Mouse (Mus musculus) hindbrain, embryonic 11.5 days (tissue): Measurements from ENCODE around the gene Vgll4. TPM values are rescaled to one million over a fixed set of nuclear protein-coding genes. Genes with fewer than 3 reads are reported as not detected.

Experiments
- ATAC-seq: fragments of 200-750 bp; cut with Nextera tagmentation; 2 replicates; pipeline ENCODE4 v1.8.0; 2017; ENCODE audit warnings: mild to moderate bottlenecking, moderate TSS enrichment, moderate library complexity; ENCODE audit not compliant: low FRiP score
- DNase-seq: peaks from one replicate; pipeline ENCODE4 v3.0.0-alpha.2; 2015; ENCODE audit warnings: low spot score
- H3K27ac ChIP-seq: fragments of 300-500 bp; sonication (generic); 2 replicates; pipeline ENCODE4 v1.5.1; 2014; ENCODE audit warnings: mild to moderate bottlenecking, low read depth, low read length
- H3K27me3 ChIP-seq: fragments of 300-500 bp; sonication (generic); 2 replicates; pipeline ENCODE4 v1.6.1; 2014; ENCODE audit warnings: mild to moderate bottlenecking, low read length, moderate library complexity, mixed read lengths; ENCODE audit not compliant: control insufficient read depth, insufficient read depth
- H3K36me3 ChIP-seq: fragments of 300-500 bp; sonication (generic); 2 replicates; pipeline ENCODE4 v1.6.1; 2014; ENCODE audit warnings: mild to moderate bottlenecking, low read length, moderate library complexity, mixed read lengths; ENCODE audit not compliant: control insufficient read depth, insufficient read depth
- H3K4me1 ChIP-seq: fragments of 300-500 bp; sonication (generic); replicated peaks from 2 replicates; pipeline ENCODE4 v1.6.1; 2014; ENCODE audit warnings: low read length, mixed read lengths; ENCODE audit not compliant: control insufficient read depth, insufficient read depth
- H3K4me2 ChIP-seq: fragments of 300-500 bp; sonication (generic); replicated peaks from 2 replicates; pipeline ENCODE4 v1.6.1; 2014; ENCODE audit warnings: mild to moderate bottlenecking, low read depth, low read length
- H3K4me3 ChIP-seq: fragments of 300-500 bp; sonication (generic); 2 replicates; pipeline ENCODE4 v1.5.1; 2014; ENCODE audit warnings: low read depth, low read length
- H3K9ac ChIP-seq: fragments of 300-500 bp; sonication (generic); 2 replicates; pipeline ENCODE4 v1.6.1; 2014; ENCODE audit warnings: low read depth, low read length
- H3K9me3 ChIP-seq: fragments of 300-500 bp; sonication (generic); 2 replicates; pipeline ENCODE4 v1.6.1; 2016; ENCODE audit warnings: low read length; ENCODE audit not compliant: control insufficient read depth
- WGBS: fragments of 180-500 bp; shearing (Covaris S2); extraction: QIAGEN DNeasy Blood & Tissue Kit; methylation state at CpG from one replicate; pipeline ENCODE4 v1.1.7; 2014; 5-methylcytosine and 5-hydroxymethylcytosine counted together
- polyA plus RNA-seq: library from polyadenylated mRNA; unstranded; fragments of >200 nt; fragmentation: Nextera tagmentation; extraction: Ambion mirVana; gene quantifications from 2 replicates; pipeline ENCODE4 v1.2.1, GENCODE M21; 2014

The Vgll4 gene
- polyA plus RNA-seq, 1 experiment from 2014 or later: 59.3 TPM

DNA sequence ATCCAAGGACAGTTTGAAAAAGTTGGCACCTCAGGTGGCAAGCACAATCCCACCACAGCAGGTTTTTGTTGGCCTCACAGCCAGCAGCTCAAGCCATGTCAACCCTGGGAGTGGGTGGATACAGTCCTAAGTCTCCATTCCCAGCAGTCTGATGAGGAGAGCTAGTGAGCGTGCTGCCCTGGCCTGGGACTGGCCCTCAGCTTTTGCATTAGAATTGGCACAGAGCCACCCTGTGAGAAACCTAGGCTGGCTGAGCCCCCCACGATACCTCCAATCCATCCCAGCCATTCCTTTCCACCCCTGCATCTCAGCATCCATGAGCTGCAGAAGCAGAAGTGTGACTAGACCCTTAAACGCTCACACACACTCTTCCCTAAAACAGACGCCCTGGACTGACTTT is 67.9 kb downstream of the Vgll4 start:
- H3K4me2 ChIP-seq: 0 out of 2 replicates have a peak overlapping the region, but pooled peaks have one; percentile 12
- no peak overlapping the region for H3K4me3 ChIP-seq
- H3K36me3 ChIP-seq: no peaks in the 10 kb centered on the region
- 27% methylated on average over 4 of the region's 4 CpGs for WGBS
- H3K9ac ChIP-seq: 0 out of 2 replicates have a peak overlapping the region, but pooled peaks have one; percentile 8
- peak overlapping the region; percentile 17; the same call in 1 of the 2 replicates for H3K27ac ChIP-seq
- no peaks in the 10 kb centered on the region for H3K27me3 ChIP-seq
- ATAC-seq: peak; percentile 39; the same call in 1 of the 2 replicates
- peaks cover 15% of the 10 kb centered on the region for H3K4me1 ChIP-seq
- no peak for DNase-seq
- no peaks in the 10 kb centered on the region for H3K9me3 ChIP-seq

GRCm38 (mm10) chr6:114901321-114901824 is 68.4 kb downstream of the Vgll4 start:
- Histone ChIP-seq H3K27ac (peak overlapping the region; percentile 17; the same call in 1 of the 2 replicates), H3K9me3 (no peaks in the 10 kb centered on the region), H3K27me3 (no peaks in the 10 kb centered on the region), H3K9ac (no peak overlapping the region), H3K4me1 (peaks cover 15% of the 10 kb centered on the region), H3K4me3 (no peak overlapping the region), H3K36me3 (no peaks in the 10 kb centered on the region), H3K4me2 (peak overlapping the region; percentile 15; the same call in 1 of the 2 replicates)
- 10% methylated on average over 12 of the region's 12 CpGs for WGBS
- peak; percentile 34; the same call in 1 of the 2 replicates for ATAC-seq
- DNase-seq: peak; percentile 59

GRCm38 (mm10) chr6:114900194-114900593 is 69.6 kb downstream of the Vgll4 start:
- no peak for DNase-seq
- H3K9ac ChIP-seq: no peak overlapping the region

DNA sequence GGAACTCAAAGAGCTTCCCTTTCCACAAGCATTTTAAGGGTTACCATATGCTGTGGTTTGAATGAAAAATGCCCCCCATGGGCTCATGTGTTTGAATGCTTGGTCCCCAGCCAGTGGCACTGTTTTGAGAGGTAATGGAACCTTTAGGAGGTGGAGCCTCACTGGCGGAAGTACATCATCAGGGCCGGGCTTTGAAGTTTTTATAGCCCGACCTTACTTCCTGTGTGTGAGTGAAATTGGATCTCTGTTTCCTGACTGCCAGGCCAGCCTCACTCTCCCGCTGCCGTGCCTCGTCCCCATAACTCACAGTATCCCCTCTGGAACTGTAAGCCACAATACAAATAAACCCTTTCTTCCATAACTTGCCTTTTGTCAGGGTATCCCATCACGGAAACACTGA is 70.1 kb downstream of the Vgll4 start:
- H3K9ac ChIP-seq: no peak overlapping the region
- no peaks in the 10 kb centered on the region for H3K9me3 ChIP-seq
- DNase-seq: peak; percentile 45
- H3K36me3 ChIP-seq: no peaks in the 10 kb centered on the region
- no peaks in the 10 kb centered on the region for H3K27me3 ChIP-seq
- WGBS: 52% methylated on average over 7 of the region's 7 CpGs
- peaks cover 15% of the 10 kb centered on the region for H3K4me1 ChIP-seq
- H3K27ac ChIP-seq: no peak overlapping the region
- no peak for ATAC-seq
- no peak overlapping the region for H3K4me2 ChIP-seq
- no peak overlapping the region for H3K4me3 ChIP-seq

More at GRCm38 (mm10) chr6:114900194-114900593, 69.6 kb downstream of the Vgll4 start:
- H3K9me3 ChIP-seq: no peaks in the 10 kb centered on the region
- no peak overlapping the region for H3K4me3 ChIP-seq
- H3K27ac ChIP-seq: peak overlapping the region; percentile 71; the same call in 1 of the 2 replicates
- H3K36me3 ChIP-seq: no peaks in the 10 kb centered on the region
- peaks cover 15% of the 10 kb centered on the region for H3K4me1 ChIP-seq
- H3K4me2 ChIP-seq: no peak overlapping the region
- no peaks in the 10 kb centered on the region for H3K27me3 ChIP-seq
- ATAC-seq: no peak
- 47% methylated on average over 10 of the region's 10 CpGs for WGBS

GRCm38 (mm10) chr6:114898949-114899348 is 70.8 kb downstream of the Vgll4 start:
- WGBS: 95% methylated on average over 4 of the region's 4 CpGs
- DNase-seq (no peak), ATAC-seq (no peak)
- Histone ChIP-seq H3K9ac (no peak overlapping the region), H3K4me3 (no peak overlapping the region), H3K4me2 (no peak overlapping the region), H3K27ac (no peak overlapping the region), H3K36me3 (no peaks in the 10 kb centered on the region), H3K27me3 (no peaks in the 10 kb centered on the region), H3K4me1 (peaks cover 14% of the 10 kb centered on the region), H3K9me3 (no peaks in the 10 kb centered on the region)

DNA sequence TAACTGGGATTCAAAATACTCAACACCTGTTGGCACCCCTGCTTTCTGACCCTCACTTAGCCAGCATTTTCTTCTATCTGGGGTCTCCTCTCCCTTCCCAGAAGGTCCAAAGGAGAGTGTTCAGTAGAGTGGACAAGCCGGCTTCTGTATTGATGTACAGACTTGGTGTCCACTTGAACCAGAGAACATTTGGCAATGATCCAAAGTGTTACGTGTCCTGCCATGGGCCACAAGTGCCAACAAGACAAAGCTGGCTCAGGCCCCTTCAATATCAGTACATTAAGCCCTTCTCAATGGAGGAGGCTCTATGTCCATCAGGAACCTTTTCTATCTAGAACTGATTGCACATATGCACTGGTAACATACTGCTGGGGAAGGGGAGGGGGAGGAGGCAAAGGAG is 73.5 kb downstream of the Vgll4 start:
- Histone ChIP-seq H3K4me1 (peaks cover 24% of the 10 kb centered on the region), H3K9me3 (no peaks in the 10 kb centered on the region), H3K27me3 (no peaks in the 10 kb centered on the region), H3K4me2 (no peak overlapping the region), H3K27ac (no peak overlapping the region), H3K4me3 (no peak overlapping the region), H3K9ac (no peak overlapping the region), H3K36me3 (no peaks in the 10 kb centered on the region)
- WGBS: 94% methylated on average over 2 of the region's 2 CpGs
- ATAC-seq (no peak), DNase-seq (no peak)

DNA sequence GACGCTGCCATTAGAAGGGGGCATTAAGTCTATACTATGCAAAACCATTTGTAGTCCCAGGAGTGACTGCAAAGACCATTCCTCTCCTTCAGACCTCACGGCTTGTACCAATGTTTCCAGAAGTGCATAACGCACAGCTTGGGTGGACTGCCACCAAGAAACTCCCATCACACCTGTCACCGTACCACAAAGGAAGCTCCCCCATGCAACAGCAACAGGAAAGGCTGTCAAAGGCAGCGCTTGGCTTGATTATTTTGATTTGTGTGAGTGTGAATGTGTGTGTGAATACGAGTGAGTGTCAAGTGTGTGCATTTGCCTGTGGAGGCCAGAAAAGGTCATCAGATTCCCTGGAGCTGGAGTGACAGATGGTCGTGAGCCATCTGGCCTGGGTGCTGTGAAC is 74.6 kb downstream of the Vgll4 start:
- no peaks in the 10 kb centered on the region for H3K27me3 ChIP-seq
- WGBS: 93% methylated on average over 7 of the region's 7 CpGs
- H3K4me1 ChIP-seq: peaks cover 24% of the 10 kb centered on the region
- DNase-seq (no peak), ATAC-seq (no peak)
- no peaks in the 10 kb centered on the region for H3K9me3 ChIP-seq
- H3K4me3 ChIP-seq: no peak overlapping the region
- no peak overlapping the region for H3K27ac ChIP-seq
- H3K4me2 ChIP-seq: no peak overlapping the region
- no peaks in the 10 kb centered on the region for H3K36me3 ChIP-seq
- no peak overlapping the region for H3K9ac ChIP-seq

DNA sequence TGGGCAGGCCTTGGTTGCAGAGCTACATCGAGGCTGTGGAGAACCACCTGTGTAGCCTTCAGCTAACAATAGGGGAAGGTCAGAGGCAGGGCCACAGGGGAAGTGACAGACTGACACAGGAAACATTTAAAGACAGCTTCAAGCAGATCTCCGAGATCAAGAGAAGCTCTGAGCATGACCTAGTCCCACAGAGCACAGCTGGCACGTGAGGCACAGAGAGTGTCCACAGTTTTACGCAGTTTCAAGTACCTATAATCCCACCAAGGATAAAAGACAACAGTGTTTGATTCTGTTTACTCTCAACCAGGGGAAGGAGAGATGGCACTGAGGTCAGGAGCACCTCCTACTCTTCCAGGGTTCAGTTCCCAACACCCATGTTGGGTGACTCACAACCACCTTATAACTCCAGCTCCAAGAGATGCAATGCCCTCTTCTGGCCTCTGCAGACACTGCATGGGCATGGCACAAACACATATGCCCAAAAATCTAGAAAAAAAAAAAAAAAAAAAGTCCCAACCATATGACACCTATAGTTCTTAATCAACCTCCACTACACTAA is 75.2 kb downstream of the Vgll4 start:
- no peak for ATAC-seq
- no peaks in the 10 kb centered on the region for H3K27me3 ChIP-seq
- H3K9ac ChIP-seq: no peak overlapping the region
- peaks cover 25% of the 10 kb centered on the region for H3K4me1 ChIP-seq
- no peak overlapping the region for H3K4me3 ChIP-seq
- no peak overlapping the region for H3K4me2 ChIP-seq
- H3K36me3 ChIP-seq: no peaks in the 10 kb centered on the region
- no peak for DNase-seq
- H3K27ac ChIP-seq: no peak overlapping the region
- no peaks in the 10 kb centered on the region for H3K9me3 ChIP-seq
- 74% methylated on average over 4 of the region's 4 CpGs for WGBS
